Mouse (Mus musculus): ENCODE measurements around the gene Fam24b.

GRCm38 (mm10) chr7:131362269-131362614 is 32.9 kb upstream of the Fam24b start:
- TF ChIP-seq CTCF (IDR thresholded peaks at IDR 0.05; ENCODE audit: low read depth) (no peak), EP300 (IDR thresholded peaks at IDR 0.05; ENCODE audit: low read depth) (no peak)
